Mouse (Mus musculus): ENCODE data around the gene Spag9. TPM values are rescaled to one million over a fixed set of nuclear protein-coding genes. Genes with fewer than 3 reads are reported as not detected.

The Spag9 gene
- polyA plus RNA-seq, 1 experiment = 19.1 TPM

DNA sequence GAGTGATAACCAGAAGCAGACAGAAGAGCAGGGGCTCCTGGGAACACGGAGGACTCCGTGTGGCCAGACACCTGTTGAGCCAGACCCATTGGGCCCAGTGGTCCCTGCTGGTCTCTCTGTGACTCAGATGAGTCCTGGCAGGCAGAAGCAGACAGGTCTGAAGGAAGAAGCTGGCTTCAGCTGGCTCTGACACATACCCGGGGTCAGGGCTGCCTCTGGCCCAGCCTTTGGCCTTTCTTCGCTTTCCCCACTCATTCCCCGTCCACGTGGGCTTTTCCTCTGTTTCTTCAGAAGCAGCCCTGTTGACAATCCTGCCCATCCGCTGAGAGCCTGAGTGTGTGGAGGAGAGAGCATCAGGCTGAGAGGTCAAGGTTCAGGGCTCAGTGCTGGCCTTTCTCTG lies 179.4 kb downstream of the Spag9 start:
- Histone ChIP-seq H3K4me1 (ENCODE audit: control insufficient read depth, insufficient read depth, low read length) (0 out of 2 replicates have a peak, but pooled peaks cover 3% of the 10 kb centered on the region), H3K27ac (ENCODE audit: insufficient read depth, low read depth, low read length) (0 out of 2 replicates have a peak overlapping the region, but pooled peaks have one; percentile 36), H3K27me3 (replicated peaks; ENCODE audit: control insufficient read depth, insufficient read depth, low read length) (no peaks in the 10 kb centered on the region), H3K4me3 (ENCODE audit: insufficient read depth, low read depth, low read length) (no peak overlapping the region), H3K36me3 (ENCODE audit: control insufficient read depth, insufficient read depth, low read length) (no peaks in the 10 kb centered on the region)
- WGBS = 67% methylated on average over 7 of the region's 7 CpGs
- no peak for DNase-seq
- no peak for TF ChIP-seq POLR2A (IDR thresholded peaks at IDR 0.05; ENCODE audit: low read depth, low read length)
- TF ChIP-seq CTCF (conservative IDR thresholded peaks at IDR 0.05; ENCODE audit: insufficient read depth, insufficient read length, low read depth, low read length) = no peak

Other genes with a start within 250 kb of the Spag9 start
- gene Utp18, start 110.3 kb upstream of the Spag9 start, polyA plus RNA-seq (2012; rRNA removed) = 3.4 and 3.9 TPM in 2 replicates
- gene Mbtd1, start 110.2 kb upstream of the Spag9 start, polyA plus RNA-seq (2012; rRNA removed) = 4.6 and 5.1 TPM in 2 replicates
- 380 and 386 TPM in 2 replicates for gene Nme2, start 39.8 kb upstream of the Spag9 start, polyA plus RNA-seq (2012; rRNA removed)
- 45.1 and 88.3 TPM in 2 replicates for gene Gm20390, start 27.8 kb upstream of the Spag9 start, polyA plus RNA-seq (2012; rRNA removed)
- 158 and 178 TPM in 2 replicates for gene Nme1, start 27.6 kb upstream of the Spag9 start, polyA plus RNA-seq (2012; rRNA removed)
- gene Tob1, start 215.4 kb downstream of the Spag9 start, polyA plus RNA-seq (2012; rRNA removed) = 45.0 and 54.8 TPM in 2 replicates
- gene Wfikkn2, start 249.9 kb downstream of the Spag9 start, polyA plus RNA-seq (2012; rRNA removed) = 0.33 and 0.38 TPM in 2 replicates

Measured in kidney, adult 2 months (tissue).